Mouse (Mus musculus) gonadal fat pad, adult 2 months (tissue): Measurements from ENCODE around the gene Rab7. TPM values are rescaled to one million over a fixed set of nuclear protein-coding genes. Genes with fewer than 3 reads are reported as not detected.

Experiments used
- DNase-seq: peaks from one replicate; pipeline ENCODE4 v3.0.0-alpha.2; 2012; ENCODE audit warnings: low read depth
- polyA plus RNA-seq: library from polyadenylated mRNA; depleted of rRNA; stranded (reverse); fragments of >200 nt; gene quantifications from 2 replicates; pipeline ENCODE4 v1.2.3, GENCODE M21; 2012; rRNA removed

The Rab7 gene
- polyA plus RNA-seq, result 224 and 272 TPM in 2 replicates

- peak; percentile 79 for DNase-seq
Observed at GRCm38 (mm10) chr6:88044577-88045405, at the start of gene Rab7. Gene Rab7 (minus strand): TSS chr6:88045270.

GRCm38 (mm10) chr6:88088971-88089370 lies 43.9 kb upstream of the Rab7 start:
- DNase-seq, result no peak

- peak; percentile 38 for DNase-seq
Observed at GRCm38 (mm10) chr6:88084278-88085151, 39.4 kb upstream of the Rab7 start, which contains the start of gene Rpn1. Gene Rpn1 (plus strand): TSS chr6:88084482.

GRCm38 (mm10) chr6:88083672-88084071 lies 38.6 kb upstream of the Rab7 start:
- no peak for DNase-seq

- no peak for DNase-seq
Observed at GRCm38 (mm10) chr6:88083095-88083494, 38.0 kb upstream of the Rab7 start.

GRCm38 (mm10) chr6:88075960-88076517 lies 31.0 kb upstream of the Rab7 start:
- no peak for DNase-seq

GRCm38 (mm10) chr6:88074752-88075554 lies 29.9 kb upstream of the Rab7 start:
- peak; percentile 59 for DNase-seq

GRCm38 (mm10) chr6:88071216-88071615 lies 26.1 kb upstream of the Rab7 start:
- DNase-seq, result no peak

GRCm38 (mm10) chr6:88070468-88070867 lies 25.4 kb upstream of the Rab7 start:
- no peak for DNase-seq

GRCm38 (mm10) chr6:88068739-88069138 lies 23.7 kb upstream of the Rab7 start:
- no peak for DNase-seq

- no peak for DNase-seq
Observed at GRCm38 (mm10) chr6:88067722-88068121, 22.7 kb upstream of the Rab7 start.

- no peak for DNase-seq
Observed at GRCm38 (mm10) chr6:88065968-88066367, 20.9 kb upstream of the Rab7 start.

- no peak for DNase-seq
Observed at GRCm38 (mm10) chr6:88065116-88065515, 20.0 kb upstream of the Rab7 start.

- DNase-seq, result no peak
Observed at GRCm38 (mm10) chr6:88064072-88064642, 19.1 kb upstream of the Rab7 start.

- DNase-seq, result no peak
Observed at GRCm38 (mm10) chr6:88062398-88062797, 17.3 kb upstream of the Rab7 start.

GRCm38 (mm10) chr6:88061406-88061805 lies 16.3 kb upstream of the Rab7 start:
- DNase-seq, result no peak

- DNase-seq, result no peak
Observed at GRCm38 (mm10) chr6:88060602-88061001, 15.5 kb upstream of the Rab7 start.

- DNase-seq, result no peak
Observed at GRCm38 (mm10) chr6:88059903-88060302, 14.8 kb upstream of the Rab7 start.

- no peak for DNase-seq
Observed at GRCm38 (mm10) chr6:88056866-88057265, 11.8 kb upstream of the Rab7 start.

- DNase-seq, result no peak
Observed at GRCm38 (mm10) chr6:88055663-88056062, 10.6 kb upstream of the Rab7 start.
